Mouse (Mus musculus): ENCODE data around the gene Ikzf2.

DNA sequence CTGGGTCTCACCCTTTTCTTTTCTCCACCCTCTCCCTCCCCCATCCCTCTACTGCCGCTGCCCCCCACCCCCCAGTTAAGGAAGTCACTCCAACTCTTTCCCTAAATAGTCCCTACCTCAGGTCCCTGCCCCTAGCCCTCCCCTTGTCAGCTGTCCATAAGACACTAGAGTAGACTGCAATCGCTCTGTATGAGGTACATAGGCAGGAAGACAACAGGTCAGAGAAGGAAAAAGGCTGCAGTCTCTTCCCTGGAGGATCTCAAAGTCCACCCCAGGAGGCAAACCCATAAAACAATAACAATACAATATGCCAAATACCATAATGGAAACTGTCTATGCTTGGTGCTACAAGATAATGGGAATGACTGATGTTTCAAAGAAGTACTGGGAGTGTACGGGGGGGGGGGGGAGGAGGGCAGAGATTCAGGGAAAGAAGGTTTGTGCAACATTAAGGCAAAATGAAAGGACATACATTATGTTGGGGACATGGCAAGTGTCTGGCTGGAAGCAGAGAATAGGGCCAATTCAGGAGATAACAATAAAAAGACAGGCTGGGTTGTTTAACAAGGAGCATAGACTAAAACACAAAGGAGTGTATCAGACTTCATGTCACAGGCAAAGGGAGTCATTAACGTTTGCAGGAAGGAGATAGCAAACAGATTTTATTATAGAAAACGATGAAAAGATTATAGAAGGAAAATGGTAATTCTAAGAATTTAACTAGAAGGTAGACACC is 30.8 kb downstream of the Ikzf2 start:
- TF ChIP-seq ZC3H11A (IDR thresholded peaks at IDR 0.05; ENCODE audit: borderline replicate concordance, low read depth, low read length), result no peak
- no peak for TF ChIP-seq ZNF384 (IDR thresholded peaks at IDR 0.05; ENCODE audit: low read depth, low read length)
- no peak for TF ChIP-seq CHD2 (IDR thresholded peaks at IDR 0.05; ENCODE audit: low read depth, low read length)
